15 mouse cellular contexts compared by ENCODE assay signal in the genomic region with DNA sequence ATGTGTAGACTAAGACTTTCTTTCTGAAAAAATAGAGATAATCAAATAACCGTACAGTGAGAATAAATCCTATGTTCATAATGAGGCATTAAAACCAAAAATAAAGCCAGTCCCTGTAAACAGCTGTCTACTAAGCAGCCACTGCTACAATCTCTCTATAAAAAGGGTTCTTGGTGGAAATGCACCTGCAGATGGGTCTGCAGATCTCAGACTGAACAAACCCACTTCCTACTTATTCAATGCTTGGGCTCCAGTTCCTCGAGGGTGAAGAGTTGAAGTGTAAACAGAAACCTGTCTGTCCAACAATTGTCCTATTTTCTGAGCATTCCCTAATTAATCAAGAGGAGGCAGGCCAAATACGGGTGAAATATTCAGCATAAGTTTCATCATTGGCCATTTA.
"Had no signal": no experiment of that assay in that cellular context is flagged by ENCODE, and none has a peak within 500 bp of the region (broad histone marks: within the 10 kb centered on the region; RNA-seq: fewer than 3 reads in every experiment).

No protein-coding gene starts in this region.

- H3K4me1 ChIP-seq: kidney, embryonic 15.5 days; stomach, embryonic 15.5 days had no signal

- H3K4me3 ChIP-seq: kidney, embryonic 15.5 days; left cerebral cortex, adult 2 months; limb, embryonic 10.5 days; liver, embryonic 12.5 days; lung, embryonic 15.5 days; megakaryocyte, embryonic 14.5 days; midbrain, embryonic 15.5 days; neural tube, embryonic 13.5 days; stomach, embryonic 15.5 days had no signal

- H3K9me3 ChIP-seq: kidney, embryonic 15.5 days; limb, embryonic 10.5 days; liver, embryonic 12.5 days; lung, embryonic 15.5 days; megakaryocyte, embryonic 14.5 days; midbrain, embryonic 15.5 days; neural tube, embryonic 13.5 days; stomach, embryonic 15.5 days had no signal

- H3K9ac ChIP-seq: kidney, embryonic 15.5 days; liver, embryonic 12.5 days; lung, embryonic 15.5 days; midbrain, embryonic 15.5 days; neural tube, embryonic 13.5 days; stomach, embryonic 15.5 days had no signal

- H3K27me3 ChIP-seq: kidney, embryonic 15.5 days; liver, embryonic 12.5 days; lung, embryonic 15.5 days; megakaryocyte, embryonic 14.5 days; midbrain, embryonic 15.5 days; neural tube, embryonic 13.5 days; stomach, embryonic 15.5 days had no signal

- DNase-seq: kidney, adult 2 months; kidney, postnatal 25 days; lung, postnatal 14 days; right cerebral cortex, postnatal 14 days had no signal

- H3K36me3 ChIP-seq: kidney, embryonic 15.5 days; limb, embryonic 10.5 days; liver, embryonic 12.5 days; lung, embryonic 15.5 days; midbrain, embryonic 15.5 days; neural tube, embryonic 13.5 days; stomach, embryonic 15.5 days had no signal

- H3K27ac ChIP-seq: kidney, embryonic 15.5 days; left cerebral cortex, adult 2 months; limb, embryonic 10.5 days; liver, embryonic 12.5 days; lung, embryonic 15.5 days; macrophage; midbrain, embryonic 15.5 days; neural tube, embryonic 13.5 days; stomach, embryonic 15.5 days had no signal

- ATAC-seq: midbrain, embryonic 15.5 days had no signal

- H3K4me2 ChIP-seq: kidney, embryonic 15.5 days; liver, embryonic 12.5 days; lung, embryonic 15.5 days; midbrain, embryonic 11.5 days; midbrain, embryonic 15.5 days; neural tube, embryonic 13.5 days; stomach, embryonic 15.5 days had no signal
